Mouse (Mus musculus) heart, postnatal 36 days (tissue): ENCODE results near the gene Smad1. TPM values are rescaled to one million over a fixed set of nuclear protein-coding genes. Genes with fewer than 3 reads are reported as not detected.

Experiments
- DNase-seq, 2 experiments: peaks; one replicate each; pipeline ENCODE4 v3.0.0; 2021 to 2022
- intact Hi-C: fragments of 180-260 bp; cut with DNase I; formaldehyde crosslinking; loops from one replicate; pipeline ENCODE4 v1.15.1; 2025
- total RNA-seq, 2 experiments: library from RNA; stranded (reverse); gene quantifications; 2 replicates each; pipeline ENCODE4 v1.2.3; 2021

The Smad1 gene
- total RNA-seq, 2 experiments from 2014 or later = 16.2 to 18.0 TPM

- intact Hi-C loops = loop anchor here (5.0 to 10.0 kb wide), 2 partner anchors 87 to 360 kb away; partner anchors contain the start of gene Zfp827
- no peak for DNase-seq
Observed at GRCm38 (mm10) chr8:79384276-79385271, 14.7 kb downstream of the Smad1 start.

DNA sequence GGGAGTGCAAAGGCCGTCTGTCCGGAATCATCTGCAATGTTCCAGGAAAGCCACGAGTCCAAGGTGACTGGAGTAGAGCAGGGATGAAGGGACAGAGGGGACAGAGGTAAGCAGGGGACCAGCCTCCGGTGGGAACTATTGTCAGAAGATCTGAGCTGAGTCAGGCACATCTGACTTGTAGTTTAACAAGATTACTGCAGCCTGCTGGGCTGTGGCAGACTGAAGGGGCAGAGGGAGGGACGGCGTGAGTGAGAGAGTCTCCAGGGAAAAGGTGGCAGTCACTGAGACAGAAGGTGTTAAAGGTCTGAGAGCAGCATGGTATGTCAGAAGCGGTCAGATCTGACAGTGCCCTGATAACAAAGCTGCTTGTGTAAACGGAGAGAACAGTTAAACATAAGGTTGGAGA lies 16.5 kb downstream of the Smad1 start:
- intact Hi-C loops = loop anchor here (5.0 to 10.0 kb wide), 2 partner anchors 86 to 358 kb away; partner anchors contain the start of gene Zfp827
- no peak for DNase-seq

DNA sequence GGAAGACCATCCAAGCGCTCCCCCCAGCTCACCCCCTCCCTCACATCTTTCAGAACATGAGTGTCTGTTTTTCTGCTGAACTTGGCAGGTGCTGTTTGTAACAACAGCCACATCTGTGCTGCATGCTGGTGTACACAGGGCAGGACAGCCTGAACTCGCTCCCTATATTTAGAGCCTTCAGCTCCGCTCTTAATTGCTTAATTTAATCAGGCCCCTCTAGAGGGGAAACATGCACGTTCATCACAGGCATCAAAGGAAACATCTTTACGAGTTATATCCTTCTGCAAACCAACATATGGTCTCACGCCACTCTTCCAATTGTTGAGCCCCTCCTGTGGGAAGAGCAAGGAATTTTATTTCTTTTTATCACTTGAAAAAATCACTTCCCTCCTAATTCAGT lies 17.5 kb downstream of the Smad1 start:
- DNase-seq = no peak
- intact Hi-C loops = loop anchor here (5.0 to 10.0 kb wide), 2 partner anchors 84 to 357 kb away; partner anchors contain the start of gene Zfp827

DNA sequence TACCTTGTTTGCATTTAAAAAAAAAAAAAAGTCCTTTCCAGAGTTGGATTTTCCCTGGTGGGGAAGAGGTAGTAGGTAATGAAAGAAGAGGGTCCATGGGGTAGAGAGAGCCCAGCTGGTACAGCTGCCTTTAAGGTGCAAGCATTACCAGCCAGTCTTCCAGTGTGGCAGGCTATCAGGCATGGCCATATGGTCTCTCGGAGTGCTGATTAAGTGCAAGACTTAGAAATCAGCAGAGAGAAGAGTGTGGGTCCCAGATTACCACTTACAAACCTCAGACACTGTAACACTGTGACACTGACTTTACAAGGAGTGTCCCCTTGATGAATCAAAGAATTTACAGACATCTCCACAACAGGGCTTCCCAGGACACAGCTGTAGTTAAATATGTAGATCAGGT lies 18.9 kb downstream of the Smad1 start:
- DNase-seq = no peak
- intact Hi-C loops = loop anchor here (5.0 to 10.0 kb wide), 2 partner anchors 83 to 356 kb away; partner anchors contain the start of gene Zfp827

DNA sequence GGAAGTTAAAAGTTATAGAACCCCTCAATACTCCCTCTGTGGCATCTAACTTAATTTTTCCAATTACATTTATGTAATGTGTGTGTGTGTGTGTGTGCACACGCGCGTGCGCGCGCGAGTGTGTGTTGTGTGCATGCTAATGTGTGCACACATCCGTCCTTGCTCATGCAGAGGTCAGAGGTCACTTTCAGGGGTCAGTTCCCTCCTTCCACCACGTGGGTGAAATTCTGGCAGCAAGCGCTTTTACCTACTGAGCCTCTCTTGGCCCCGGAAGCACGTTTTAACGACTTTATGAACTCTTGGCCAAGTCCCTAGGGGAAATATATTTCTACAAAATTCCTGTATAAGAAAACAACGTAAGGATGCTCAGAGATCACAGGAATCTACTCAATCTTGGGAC lies 19.3 kb downstream of the Smad1 start:
- DNase-seq = no peak
- intact Hi-C loops = loop anchor here (5.0 to 10.0 kb wide), 2 partner anchors 83 to 355 kb away; partner anchors contain the start of gene Zfp827

DNA sequence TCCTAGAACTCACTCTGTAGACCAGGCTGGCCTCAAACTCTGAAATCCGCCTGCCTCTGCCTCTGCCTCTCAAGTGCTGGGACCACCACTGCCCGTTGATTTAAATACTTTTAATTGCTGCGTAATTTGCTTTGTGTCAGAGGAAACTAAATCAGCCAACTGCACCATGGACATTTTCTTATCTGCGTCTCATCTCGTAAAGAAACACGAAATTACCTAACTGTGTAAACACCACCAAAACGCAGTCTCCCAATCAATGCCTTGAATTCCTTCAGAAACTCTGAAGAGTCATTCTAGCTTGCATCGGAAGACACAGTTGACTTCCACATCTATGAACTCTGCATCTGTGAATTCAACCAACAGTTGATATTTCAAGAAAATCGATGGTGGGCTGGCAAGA lies 22.7 kb downstream of the Smad1 start:
- intact Hi-C loops = no loop called here

GRCm38 (mm10) chr8:79375775-79376123 lies 23.6 kb downstream of the Smad1 start:
- intact Hi-C loops = no loop called here
- DNase-seq = no peak

More for the DNA sequence above, 22.7 kb downstream of the Smad1 start:
- no peak for DNase-seq

GRCm38 (mm10) chr8:79375074-79375774 lies 24.1 kb downstream of the Smad1 start:
- intact Hi-C loops = no loop called here
- no peak for DNase-seq

DNA sequence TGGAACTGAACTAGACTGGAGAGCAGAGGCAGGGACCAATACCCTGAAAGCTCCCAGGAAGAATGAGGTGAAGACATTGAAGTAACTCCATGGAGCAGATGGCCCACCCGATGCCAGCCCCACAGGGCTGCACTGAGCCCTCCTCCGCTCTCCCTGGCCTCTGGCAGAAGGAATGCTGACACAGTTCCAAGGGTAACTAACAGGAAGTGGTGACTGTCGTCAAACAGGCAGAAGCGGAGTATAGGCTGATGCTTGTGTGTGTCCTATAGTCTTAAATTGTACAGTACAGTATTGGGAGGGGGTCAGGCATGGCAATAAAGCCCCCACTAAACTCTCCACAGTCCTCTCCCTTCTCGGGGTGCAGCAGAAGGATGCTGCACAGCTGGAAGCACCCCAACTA lies 24.9 kb downstream of the Smad1 start:
- no peak for DNase-seq

GRCm38 (mm10) chr8:79373563-79373962 lies 25.8 kb downstream of the Smad1 start:
- intact Hi-C loops = no loop called here
- DNase-seq = no peak

More for the DNA sequence above, 24.9 kb downstream of the Smad1 start:
- intact Hi-C loops = no loop called here

- intact Hi-C loops = no loop called here
Observed at GRCm38 (mm10) chr8:79372960-79373359, 26.4 kb downstream of the Smad1 start.

DNA sequence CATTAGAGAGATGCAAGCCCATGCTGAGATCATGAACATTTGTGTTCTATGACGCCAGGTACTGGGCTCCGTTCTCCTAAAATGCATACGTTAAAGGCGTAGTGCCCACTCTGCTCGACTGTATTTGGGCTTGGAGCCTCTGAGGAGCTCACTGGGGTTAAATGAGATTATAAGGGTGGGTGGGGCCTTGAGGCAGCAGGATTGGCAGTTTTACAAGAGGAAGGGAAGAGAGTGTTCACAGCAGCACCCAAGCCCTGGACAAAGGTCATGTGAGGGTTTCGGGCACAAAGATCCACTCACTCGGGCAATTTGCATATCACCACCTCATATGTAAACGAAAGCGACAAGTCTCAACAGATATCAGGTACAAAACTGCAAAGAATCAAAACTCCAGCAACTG lies 26.8 kb downstream of the Smad1 start:
- intact Hi-C loops = no loop called here
- no peak for DNase-seq

More at GRCm38 (mm10) chr8:79372960-79373359, 26.4 kb downstream of the Smad1 start:
- DNase-seq = no peak

- no peak for DNase-seq
- intact Hi-C loops = no loop called here
Observed at GRCm38 (mm10) chr8:79372084-79372483, 27.2 kb downstream of the Smad1 start.

DNA sequence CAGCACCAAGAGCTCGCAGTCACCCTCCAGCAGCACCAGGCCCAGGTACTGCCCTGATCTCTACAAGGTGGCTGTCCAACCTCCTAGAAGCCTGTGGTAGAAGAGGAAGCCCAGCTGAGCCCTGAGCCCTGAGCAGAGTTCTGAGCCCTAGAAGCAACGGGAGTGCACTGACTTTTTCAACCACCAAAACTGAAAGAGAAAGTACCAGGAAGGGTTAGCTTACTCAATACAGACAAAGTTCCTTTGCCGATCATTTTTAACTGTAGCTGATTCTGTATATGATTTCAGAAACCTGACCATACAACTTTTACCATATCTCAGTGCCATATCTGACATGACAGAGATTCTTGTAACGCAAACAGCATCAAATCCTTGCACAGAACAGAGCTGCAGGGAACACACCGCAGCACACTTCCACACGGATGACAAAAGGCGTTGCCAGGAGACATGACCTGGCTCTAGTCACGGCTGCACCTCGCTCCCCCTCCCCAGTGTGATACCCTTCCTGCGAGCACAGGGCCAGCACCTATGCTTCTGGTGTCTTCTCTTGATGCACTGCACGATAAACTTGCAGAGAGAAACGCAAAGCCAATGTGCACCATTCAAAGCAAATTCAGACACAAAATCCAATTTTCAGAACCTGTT lies 28.6 kb downstream of the Smad1 start:
- intact Hi-C loops = no loop called here
- no peak for DNase-seq

DNA sequence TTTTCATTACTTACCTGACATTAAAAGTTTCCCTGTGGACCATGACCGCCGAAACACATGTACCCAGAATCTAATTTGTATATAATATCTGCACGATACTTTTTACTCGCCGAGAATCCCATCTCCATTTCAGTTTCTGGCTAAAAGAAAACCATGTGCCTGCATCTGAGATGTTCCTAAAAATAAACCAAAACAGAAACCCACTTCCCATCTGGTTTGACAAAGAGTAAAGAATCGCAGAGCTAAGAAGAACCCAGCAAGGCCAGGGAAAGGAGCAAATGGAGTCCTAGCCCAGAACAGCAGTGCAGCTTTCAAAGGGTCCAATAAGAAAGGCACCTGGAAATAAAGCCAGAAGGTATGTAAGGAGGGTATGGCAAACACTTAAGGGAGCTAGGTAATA lies 30.2 kb downstream of the Smad1 start:
- intact Hi-C loops = no loop called here
- DNase-seq = no peak

GRCm38 (mm10) chr8:79367959-79368358 lies 31.4 kb downstream of the Smad1 start:
- intact Hi-C loops = no loop called here
- no peak for DNase-seq

DNA sequence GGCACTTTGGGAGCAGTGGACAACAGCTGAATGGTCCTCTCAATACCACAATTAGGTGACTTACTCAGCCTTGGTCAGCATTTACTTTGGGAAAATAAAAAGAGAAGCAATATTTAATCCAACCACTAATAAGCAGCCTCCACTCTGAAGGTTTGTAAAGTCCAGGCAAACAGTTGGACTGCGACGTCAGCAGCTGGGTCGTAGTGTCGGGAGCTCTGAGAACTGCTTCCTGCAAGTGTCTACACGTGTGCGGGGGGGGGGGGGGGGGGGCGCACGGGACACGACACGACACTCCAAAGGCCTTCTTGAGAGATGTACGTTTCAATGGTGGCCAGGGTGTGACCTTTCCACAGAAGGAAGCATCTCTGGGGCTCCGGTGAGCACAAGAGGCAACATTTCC lies 32.0 kb downstream of the Smad1 start:
- intact Hi-C loops = no loop called here
- no peak for DNase-seq

- intact Hi-C loops = no loop called here
- no peak for DNase-seq
Observed at GRCm38 (mm10) chr8:79366227-79366626, 33.1 kb downstream of the Smad1 start.

DNA sequence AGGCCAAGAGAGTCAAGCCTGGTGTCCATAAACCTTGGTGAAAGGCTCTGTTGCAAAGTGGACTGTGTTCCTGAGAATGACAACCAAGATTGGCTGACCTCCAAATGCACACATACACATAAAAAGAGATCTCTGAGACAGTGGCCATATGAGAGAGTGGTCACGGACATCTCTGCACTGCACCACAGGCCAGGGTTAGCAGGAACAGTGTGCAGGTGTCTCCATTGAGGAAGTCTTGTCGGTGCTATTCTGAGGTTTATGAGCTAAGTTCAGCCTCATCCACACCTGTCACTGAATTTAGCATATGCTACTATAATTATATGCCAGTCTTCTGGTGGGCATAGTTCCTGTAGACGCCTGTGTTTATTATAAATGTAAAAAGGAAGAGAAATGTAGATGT lies 33.6 kb downstream of the Smad1 start:
- intact Hi-C loops = no loop called here
- no peak for DNase-seq

DNA sequence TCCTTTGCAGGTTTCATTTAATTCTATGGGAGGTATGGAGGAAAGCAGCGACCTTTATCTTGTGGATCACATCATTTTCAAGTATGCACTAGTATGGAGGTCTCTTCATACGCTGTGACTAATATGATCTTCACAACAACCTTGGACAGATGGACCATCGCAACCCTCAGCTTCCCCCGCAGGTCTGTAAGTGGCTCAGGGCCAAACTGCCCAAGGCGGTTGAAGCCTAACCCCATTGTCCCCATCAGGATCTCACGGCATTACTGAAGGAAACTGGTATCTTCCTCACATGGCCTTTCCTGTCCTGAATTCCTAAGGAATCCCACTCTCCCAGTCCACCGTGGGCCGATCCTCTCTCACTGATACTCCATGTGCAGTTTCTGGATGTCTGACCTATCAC lies 34.5 kb downstream of the Smad1 start:
- intact Hi-C loops = loop anchor here (5.0 kb wide), 2 partner anchors 32 to 43 kb away; partner anchors contain the start of gene Smad1
- no peak for DNase-seq

DNA sequence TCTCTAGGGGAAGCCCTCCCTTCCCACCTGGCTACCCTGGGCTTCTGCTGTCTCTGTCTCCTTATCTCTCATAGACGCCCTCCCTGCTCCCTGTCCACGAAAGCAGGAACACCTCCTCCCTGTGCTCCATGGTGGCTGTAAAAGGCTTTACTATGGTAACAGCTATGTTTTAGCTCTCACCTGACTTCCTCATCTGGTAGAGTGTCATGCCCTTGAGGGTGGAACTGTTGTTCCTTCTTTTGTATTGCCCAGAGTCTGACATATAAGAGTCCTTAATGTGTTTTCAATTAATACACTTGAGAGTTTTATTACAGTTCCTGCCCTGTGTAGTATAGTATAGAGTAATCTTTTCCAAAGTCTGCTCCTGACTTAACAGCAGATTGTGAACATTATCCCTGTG lies 36.9 kb downstream of the Smad1 start:
- intact Hi-C loops = loop anchor here (5.0 kb wide), 2 partner anchors 35 to 40 kb away; partner anchors contain the start of gene Smad1
- DNase-seq = no peak
